Mouse (Mus musculus): ENCODE data around the gene Paqr7. TPM values are rescaled to one million over a fixed set of nuclear protein-coding genes. Genes with fewer than 3 reads are reported as not detected.
A peak's percentile ranks its signal among the peaks of the same experiment; 100 is the strongest.

The Paqr7 gene
- polyA plus RNA-seq, 1 experiment: 47.6 TPM

GRCm38 (mm10) chr4:134557626-134558249, 61.2 kb downstream of the Paqr7 start:
- 6% methylated on average over 16 of the region's 16 CpGs for WGBS
- Histone ChIP-seq H3K27ac (ENCODE audit: control insufficient read depth, insufficient read depth, low read length) (peak overlapping the region; percentile 1; the same call in 1 of the 2 replicates), H3K36me3 (ENCODE audit: control insufficient read depth, insufficient read depth, low read length) (no peaks in the 10 kb centered on the region), H3K27me3 (ENCODE audit: control insufficient read depth, insufficient read depth, low read length) (no peaks in the 10 kb centered on the region), H3K4me1 (replicated peaks; ENCODE audit: control insufficient read depth, insufficient read depth, low read length) (peaks cover 15% of the 10 kb centered on the region), H3K4me3 (ENCODE audit: control insufficient read depth, insufficient read depth, low read length) (no peak overlapping the region)
- no peak for DNase-seq
- no peak for TF ChIP-seq CTCF (IDR thresholded peaks at IDR 0.05; ENCODE audit: borderline replicate concordance, control insufficient read depth, extremely low read depth, insufficient read depth, low read length, poor library complexity)
- TF ChIP-seq POLR2A (IDR thresholded peaks at IDR 0.05; ENCODE audit: control insufficient read depth, extremely low read depth, insufficient read depth, low read length, poor library complexity): no peak

GRCm38 (mm10) chr4:134558570-134559113, 62.1 kb downstream of the Paqr7 start:
- H3K36me3 ChIP-seq (ENCODE audit: control insufficient read depth, insufficient read depth, low read length): no peaks in the 10 kb centered on the region
- H3K4me3 ChIP-seq (ENCODE audit: control insufficient read depth, insufficient read depth, low read length): no peak overlapping the region
- peaks cover 15% of the 10 kb centered on the region for H3K4me1 ChIP-seq (replicated peaks; ENCODE audit: control insufficient read depth, insufficient read depth, low read length)
- WGBS: 11% methylated on average over 9 of the region's 9 CpGs
- no peak overlapping the region for H3K27ac ChIP-seq (ENCODE audit: control insufficient read depth, insufficient read depth, low read length)
- H3K27me3 ChIP-seq (ENCODE audit: control insufficient read depth, insufficient read depth, low read length): no peaks in the 10 kb centered on the region
- DNase-seq: peak; percentile 46
- TF ChIP-seq CTCF (IDR thresholded peaks at IDR 0.05; ENCODE audit: borderline replicate concordance, control insufficient read depth, extremely low read depth, insufficient read depth, low read length, poor library complexity): no peak
- no peak for TF ChIP-seq POLR2A (IDR thresholded peaks at IDR 0.05; ENCODE audit: control insufficient read depth, extremely low read depth, insufficient read depth, low read length, poor library complexity)

- TF ChIP-seq POLR2A (IDR thresholded peaks at IDR 0.05; ENCODE audit: control insufficient read depth, extremely low read depth, insufficient read depth, low read length, poor library complexity) (0 out of 2 replicates have a peak, but pooled peaks have one; percentile 24), CTCF (IDR thresholded peaks at IDR 0.05; ENCODE audit: borderline replicate concordance, control insufficient read depth, extremely low read depth, insufficient read depth, low read length, poor library complexity) (no peak)
- no peak for DNase-seq
These were observed 62.7 kb downstream of the Paqr7 start for GRCm38 (mm10) chr4:134559154-134559553.

More at GRCm38 (mm10) chr4:134559154-134559553, 62.7 kb downstream of the Paqr7 start:
- no peaks in the 10 kb centered on the region for H3K36me3 ChIP-seq (ENCODE audit: control insufficient read depth, insufficient read depth, low read length)
- WGBS: 46% methylated on average over 7 of the region's 7 CpGs
- no peak overlapping the region for H3K27ac ChIP-seq (ENCODE audit: control insufficient read depth, insufficient read depth, low read length)
- H3K4me3 ChIP-seq (ENCODE audit: control insufficient read depth, insufficient read depth, low read length): no peak overlapping the region
- no peaks in the 10 kb centered on the region for H3K27me3 ChIP-seq (ENCODE audit: control insufficient read depth, insufficient read depth, low read length)
- H3K4me1 ChIP-seq (replicated peaks; ENCODE audit: control insufficient read depth, insufficient read depth, low read length): peaks cover 15% of the 10 kb centered on the region

Other genes starting within 250 kb of the Paqr7 start
- gene Gm30191, start 249.8 kb upstream of the Paqr7 start, polyA plus RNA-seq (2012; rRNA removed): not detected in 2 replicates
- 5.2 and 6.6 TPM in 2 replicates for gene Grrp1, start 242.6 kb upstream of the Paqr7 start, polyA plus RNA-seq (2012; rRNA removed)
- 13.3 and 14.4 TPM in 2 replicates for gene Pdik1l, start 208.8 kb upstream of the Paqr7 start, polyA plus RNA-seq (2012; rRNA removed)
- 0.43 and 5.9 TPM in 2 replicates for gene Trim63, start 181.6 kb upstream of the Paqr7 start, polyA plus RNA-seq (2012; rRNA removed)
- gene Slc30a2, start 153.5 kb upstream of the Paqr7 start, polyA plus RNA-seq (2012; rRNA removed): 1.1 and 2.0 TPM in 2 replicates
- 8.9 and 10.3 TPM in 2 replicates for gene Extl1, start 112.8 kb upstream of the Paqr7 start, polyA plus RNA-seq (2012; rRNA removed)
- 12.2 and 12.3 TPM in 2 replicates for gene Pafah2, start 100.4 kb upstream of the Paqr7 start, polyA plus RNA-seq (2012; rRNA removed)
- gene Stmn1, start 28.4 kb upstream of the Paqr7 start, polyA plus RNA-seq (2012; rRNA removed): 134 and 274 TPM in 2 replicates
- gene Aunip, start 14.3 kb downstream of the Paqr7 start, polyA plus RNA-seq (2012; rRNA removed): 2.1 and 3.8 TPM in 2 replicates
- 69.2 and 77.3 TPM in 2 replicates for gene Mtfr1l, start 38.7 kb downstream of the Paqr7 start, polyA plus RNA-seq (2012; rRNA removed)
- 7.9 and 9.1 TPM in 2 replicates for gene Selenon, start 55.5 kb downstream of the Paqr7 start, polyA plus RNA-seq (2012; rRNA removed)
- 4.4 and 5.5 TPM in 2 replicates for gene Man1c1, start 207.6 kb downstream of the Paqr7 start, polyA plus RNA-seq (2012; rRNA removed)